Comparison of ENCODE assay signal across 8 mouse cellular contexts in the genomic region with DNA sequence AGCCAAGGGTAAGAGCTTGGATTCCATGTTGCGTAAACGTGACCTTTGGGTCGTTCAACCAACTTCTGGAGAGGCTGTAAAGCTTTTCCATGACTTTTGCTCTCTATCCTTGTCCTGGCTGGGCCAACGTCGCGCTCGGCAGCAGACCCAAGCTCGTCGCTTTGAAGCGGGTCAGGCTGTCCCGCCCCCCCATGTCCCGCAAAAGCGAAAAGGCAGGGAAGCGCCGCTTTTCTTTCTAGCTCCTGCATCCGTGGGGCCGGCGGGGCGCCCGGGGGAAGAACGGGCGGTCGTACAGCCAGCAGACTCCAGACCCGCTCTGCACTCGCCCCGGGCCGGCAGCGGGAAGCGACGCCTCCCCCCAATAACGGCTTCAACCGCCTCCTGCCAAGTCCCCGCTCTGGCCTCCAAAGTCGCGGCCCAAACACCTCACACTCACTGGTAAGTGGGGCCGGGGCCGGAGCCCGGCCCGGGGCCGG. TPM values are rescaled to one million over a fixed set of nuclear protein-coding genes. Genes with fewer than 3 reads are reported as not detected.
DNase-seq lines count a peak whose midpoint lies in the region; ATAC-seq lines count a peak whose summit lies in the region.

A gene (plus strand): TSS at position 364 of the 476 bp plus-strand sequence.

- H3K4me3 ChIP-seq in limb, embryonic 12.5 days (replicated peaks) = peak within 1 kb of the TSS; percentile 84
- H3K4me3 ChIP-seq in midbrain, embryonic 16.5 days (ENCODE audit: low read depth, low read length) = peak within 1 kb of the TSS; percentile 95

- 1% methylated on average over 34 of the region's 40 CpGs for WGBS in limb, embryonic 12.5 days
- under 1% methylated on average over 38 of the region's 40 CpGs for WGBS in midbrain, embryonic 16.5 days

- 0 out of 2 replicates have a peak, but pooled peaks cover 8% of the 10 kb centered on the region for H3K36me3 ChIP-seq in limb, embryonic 12.5 days
- no peaks in the 10 kb centered on the region for H3K36me3 ChIP-seq in midbrain, embryonic 16.5 days (ENCODE audit: control insufficient read depth, insufficient read depth, low read length)

- H3K27ac ChIP-seq in limb, embryonic 12.5 days = peak within 1 kb of the TSS; percentile 96
- H3K27ac ChIP-seq in midbrain, embryonic 16.5 days (ENCODE audit: low read length) = peak within 1 kb of the TSS; percentile 88

- peak; percentile 16 for DNase-seq in heart, adult 8-10 months (ENCODE audit: low spot score)
- no peak for DNase-seq in heart, adult 11 months
- DNase-seq in adrenal gland, postnatal 14 days = peak; percentile 80
- DNase-seq in forelimb bud, embryonic 11.5 days (ENCODE audit: low read depth, low spot score) = peak; percentile 48
- no peak for DNase-seq in right cerebral cortex, postnatal 10 days (ENCODE audit: low spot score in 2 of 2)

- H3K4me2 ChIP-seq in limb, embryonic 12.5 days = peak within 1 kb of the TSS; percentile 62
- H3K4me2 ChIP-seq in midbrain, embryonic 16.5 days (ENCODE audit: low read length) = peak within 1 kb of the TSS; percentile 85

- peak; percentile 44 for ATAC-seq in inflammation-experienced regulatory T-cells, adult 6 months
- peak; percentile 69 for ATAC-seq in limb, embryonic 12.5 days (ENCODE audit: insufficient number of reproducible peaks, insufficient read depth, low FRiP score, low TSS enrichment, low read depth)
- peak; percentile 67 for ATAC-seq in midbrain, embryonic 16.5 days

- H3K9ac ChIP-seq in limb, embryonic 12.5 days (replicated peaks) = peak within 1 kb of the TSS; percentile 93
- peak within 1 kb of the TSS; percentile 89 for H3K9ac ChIP-seq in midbrain, embryonic 16.5 days (ENCODE audit: low read depth, low read length)

- H3K4me1 ChIP-seq in limb, embryonic 12.5 days (replicated peaks) = peaks cover 26% of the 10 kb centered on the region
- peaks cover 24% of the 10 kb centered on the region for H3K4me1 ChIP-seq in midbrain, embryonic 16.5 days (ENCODE audit: control insufficient read depth, insufficient read depth, low read length)

- no peaks in the 10 kb centered on the region for H3K27me3 ChIP-seq in limb, embryonic 12.5 days
- no peaks in the 10 kb centered on the region for H3K27me3 ChIP-seq in midbrain, embryonic 16.5 days (ENCODE audit: control insufficient read depth, insufficient read depth, low read depth, low read length)

- no peaks in the 10 kb centered on the region for H3K9me3 ChIP-seq in limb, embryonic 12.5 days
- no peaks in the 10 kb centered on the region for H3K9me3 ChIP-seq in midbrain, embryonic 16.5 days (replicated peaks; ENCODE audit: control insufficient read depth, low read length, poor library complexity, severe bottlenecking)

RNA-seq across cellular contexts. Expression of the gene that starts here (rescaled TPM):
- total RNA-seq in heart, adult 8-10 months (2022) = 10 to 100 TPM in 2 of 4 experiments, 1 to 10 TPM in 2; 7.0 to 12.7 (median 9.6) TPM
- 19.2 and 21.8 TPM in 2 replicates for total RNA-seq in adrenal gland, postnatal 14 days (2021)
- 10 to 100 TPM; 21.6 to 35.1 (median 34.1) TPM for polyA plus RNA-seq in inflammation-experienced regulatory T-cells, adult 6 months (2017; shearing (Covaris generic))
- polyA plus RNA-seq in limb, embryonic 12.5 days (2016; fragmentation: Nextera tagmentation; extraction: Ambion mirVana) = 30.6 and 31.1 TPM in 2 replicates
- 11.5 and 12.1 TPM in 2 replicates for polyA plus RNA-seq in midbrain, embryonic 16.5 days (2015; fragmentation: Nextera tagmentation; extraction: Ambion mirVana)

Comparison
In these comparisons a context has a peak if more than half of its experiments do, and no peak if none do; other contexts are left out.
1. DNase-seq: peak in heart, adult 8-10 months (single experiment), adrenal gland, postnatal 14 days (single experiment) and forelimb bud, embryonic 11.5 days (single experiment); none in heart, adult 11 months (single experiment) and right cerebral cortex, postnatal 10 days (0 of 2).
2. Peak in every context shown above with its lines, with median percentiles within 50 percentile points of each other: ATAC-seq.